Mouse (Mus musculus) liver (tissue): ENCODE data around the gene Fam131a.
A peak's percentile ranks its signal among the peaks of the same experiment; 100 is the strongest.
"Not testable (repeated sequence)": the region's sequence is repeated elsewhere in the genome, so short reads cannot be mapped to it uniquely, and the experiment has no call there.

ENCODE experiments used
- DNase-seq: peaks from one replicate; pipeline ENCODE4 v3.0.0-alpha.2; 2020; ENCODE audit warnings: mixed read lengths

Fam131a gene

DNA sequence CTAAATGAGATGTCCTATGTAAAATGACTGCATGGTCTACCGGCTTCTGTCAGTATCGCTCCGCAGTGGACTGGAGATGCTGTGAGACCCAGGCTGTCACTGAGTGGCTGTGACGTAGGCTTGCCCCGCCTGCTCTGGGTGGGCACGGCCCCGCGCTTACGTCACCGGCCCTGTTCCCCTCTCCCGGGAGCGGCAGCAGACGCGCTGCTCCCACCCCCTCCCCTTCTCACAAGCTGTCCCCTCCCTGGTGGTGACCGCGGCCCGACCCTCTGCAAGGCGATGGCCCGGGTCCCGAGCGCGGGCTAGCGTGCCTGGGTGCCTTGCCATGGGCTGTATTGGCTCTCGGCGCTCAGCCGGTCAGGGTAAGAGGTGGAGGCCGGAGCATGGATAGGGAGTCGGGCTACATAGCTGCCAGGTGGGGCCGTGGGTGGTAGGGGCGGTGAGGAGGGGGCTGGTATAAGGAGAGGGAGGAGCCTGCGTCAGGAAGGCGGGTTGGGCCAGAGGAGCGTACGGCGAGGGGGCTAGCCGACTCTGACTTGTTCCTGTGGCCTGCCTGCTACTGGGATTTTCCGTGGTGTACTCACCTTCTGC is at the start of gene Fam131a:
Gene Fam131a (plus strand): TSS at position 131 of the 591 bp plus-strand sequence.
- DNase-seq = peak; percentile 89

- DNase-seq = no peak
Observed at GRCm38 (mm10) chr16:20643911-20644310, 49.1 kb upstream of the Fam131a start.

DNA sequence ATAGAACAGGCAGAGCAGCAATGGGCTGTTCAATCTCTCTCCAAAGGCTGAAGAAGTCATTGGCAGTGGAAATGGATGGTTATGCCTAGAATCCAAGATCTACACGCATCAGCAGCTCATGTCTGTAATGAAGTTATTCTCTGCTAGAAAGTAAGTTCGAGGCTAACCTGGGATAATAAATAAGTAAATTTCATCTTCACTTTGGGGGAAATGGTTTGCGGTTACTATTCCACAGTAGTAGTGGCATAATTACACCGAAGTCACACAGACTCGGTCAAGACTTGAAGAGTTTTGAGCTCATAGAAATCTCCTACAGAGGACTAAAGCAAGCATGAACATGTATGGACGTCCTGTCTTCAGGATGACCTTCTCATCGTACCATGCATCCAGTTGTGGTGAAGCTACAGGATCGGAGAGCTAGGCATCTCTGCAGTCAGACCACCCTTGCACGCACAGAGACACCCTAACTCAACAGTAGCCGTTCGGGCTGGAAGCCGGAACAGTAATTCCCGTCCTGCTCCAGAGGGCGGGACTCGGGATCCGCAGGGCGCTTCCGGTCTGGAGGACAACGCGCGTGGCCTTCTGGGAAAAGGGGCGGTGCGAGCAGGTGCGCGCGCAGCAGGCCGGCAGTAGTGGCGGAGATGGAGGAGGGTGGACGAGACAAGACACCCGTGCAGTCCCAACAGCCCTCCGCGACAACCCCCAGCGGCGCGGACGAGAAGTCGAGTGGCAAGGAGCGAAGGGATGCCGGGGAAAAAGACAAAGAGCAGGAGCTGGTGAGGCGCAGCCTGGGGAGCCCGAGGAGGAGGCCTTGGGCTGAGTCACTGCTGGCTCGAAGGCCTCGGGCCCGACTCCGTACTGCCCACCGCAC is 41.7 kb upstream of the Fam131a start, which contains the start of gene Psmd2:
Gene Psmd2 (plus strand): TSS at position 577 of the 871 bp plus-strand sequence.
- peak; percentile 97 for DNase-seq

GRCm38 (mm10) chr16:20651947-20652310 is 41.1 kb upstream of the Fam131a start:
- no peak for DNase-seq

DNA sequence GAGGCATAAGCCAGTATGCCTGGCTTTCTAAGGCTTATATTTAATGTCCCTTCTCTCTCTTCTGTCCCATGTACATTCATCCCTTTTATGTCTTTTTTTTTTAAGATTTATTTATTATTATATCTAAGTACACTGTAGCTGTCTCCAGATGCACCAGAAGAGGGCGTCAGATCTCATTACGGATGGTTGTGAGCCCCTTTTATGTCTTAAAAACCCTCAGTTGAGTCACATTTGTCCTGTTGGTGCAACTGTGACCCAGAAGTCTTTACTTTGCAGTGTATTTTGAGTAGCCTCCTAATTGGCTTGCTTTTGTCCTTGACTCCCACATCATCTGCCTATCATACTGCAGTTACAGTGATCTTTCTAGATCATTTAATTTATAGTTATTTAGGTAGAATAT is 39.7 kb upstream of the Fam131a start:
- DNase-seq = no peak

- no peak for DNase-seq
Observed at GRCm38 (mm10) chr16:20657661-20658060, 35.4 kb upstream of the Fam131a start.

GRCm38 (mm10) chr16:20668013-20668412 is 25.0 kb upstream of the Fam131a start, which contains the start of gene Eif4g1:
Eif4g1 (plus strand) TSS chr16:20668313.
- DNase-seq = not testable (repeated sequence)

- no peak for DNase-seq
Observed at GRCm38 (mm10) chr16:20670291-20670690, 22.8 kb upstream of the Fam131a start.

- DNase-seq = no peak
Observed at GRCm38 (mm10) chr16:20671886-20672285, 21.2 kb upstream of the Fam131a start.

GRCm38 (mm10) chr16:20672500-20672902 is 20.5 kb upstream of the Fam131a start:
- DNase-seq = peak; percentile 94

GRCm38 (mm10) chr16:20672965-20673705 is 19.9 kb upstream of the Fam131a start:
- no peak for DNase-seq

- peak; percentile 85 for DNase-seq
Observed at GRCm38 (mm10) chr16:20673706-20674303, 19.2 kb upstream of the Fam131a start.

DNA sequence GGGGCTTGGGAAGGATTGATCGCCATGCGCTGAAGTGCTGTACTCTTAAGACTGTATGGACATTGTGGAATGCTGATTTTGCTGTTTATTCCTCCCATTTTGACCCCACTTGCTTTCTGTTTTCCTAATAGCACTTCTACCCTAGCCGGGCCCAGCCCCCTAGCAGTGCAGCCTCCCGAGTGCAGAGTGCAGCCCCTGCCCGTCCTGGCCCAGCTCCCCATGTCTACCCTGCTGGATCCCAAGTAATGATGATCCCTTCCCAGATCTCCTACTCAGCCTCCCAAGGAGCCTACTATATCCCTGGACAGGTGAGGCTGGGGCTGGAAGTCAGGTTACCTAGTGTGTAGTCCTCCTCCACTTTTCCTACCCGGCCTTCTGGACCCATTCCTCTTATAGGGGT is 17.8 kb upstream of the Fam131a start:
- DNase-seq = no peak

DNA sequence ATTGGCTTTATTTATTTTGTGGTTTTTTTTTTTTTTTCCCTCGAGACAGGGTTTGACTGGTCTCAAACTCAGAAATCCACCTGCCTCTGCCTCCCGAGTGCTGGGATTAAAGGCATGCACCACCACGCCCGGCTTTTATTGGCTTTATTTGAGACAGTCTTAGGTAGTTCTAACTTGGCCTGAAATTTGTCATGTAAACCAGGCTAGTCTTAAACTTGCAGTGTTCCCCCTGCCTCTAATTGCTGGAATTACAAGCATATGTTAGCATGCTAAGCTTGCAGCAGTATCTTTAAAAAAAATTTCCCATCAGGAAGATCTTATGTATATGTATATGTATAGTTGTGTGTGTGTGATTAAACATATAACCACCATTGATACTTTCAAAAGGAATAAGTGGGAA is 16.3 kb upstream of the Fam131a start:
- no peak for DNase-seq

DNA sequence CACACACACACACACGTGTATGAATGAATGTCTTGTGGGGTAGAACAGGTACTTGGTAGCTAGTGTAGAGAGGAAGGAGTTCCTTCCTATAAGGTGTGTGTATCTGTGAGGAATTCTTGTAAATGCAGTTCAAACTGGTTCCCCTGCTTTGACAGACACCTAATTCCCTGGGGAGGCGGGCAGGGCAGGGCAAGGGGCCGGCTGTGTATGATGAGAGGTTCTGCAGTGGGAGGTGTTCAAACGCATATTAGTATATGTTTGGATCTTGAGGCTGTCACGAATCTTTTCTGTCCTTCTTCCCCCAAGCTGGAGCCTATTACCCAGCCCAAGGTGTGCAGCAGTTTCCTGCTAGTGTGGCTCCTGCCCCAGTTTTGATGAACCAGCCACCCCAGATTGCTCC is 15.7 kb upstream of the Fam131a start:
- DNase-seq = no peak

DNA sequence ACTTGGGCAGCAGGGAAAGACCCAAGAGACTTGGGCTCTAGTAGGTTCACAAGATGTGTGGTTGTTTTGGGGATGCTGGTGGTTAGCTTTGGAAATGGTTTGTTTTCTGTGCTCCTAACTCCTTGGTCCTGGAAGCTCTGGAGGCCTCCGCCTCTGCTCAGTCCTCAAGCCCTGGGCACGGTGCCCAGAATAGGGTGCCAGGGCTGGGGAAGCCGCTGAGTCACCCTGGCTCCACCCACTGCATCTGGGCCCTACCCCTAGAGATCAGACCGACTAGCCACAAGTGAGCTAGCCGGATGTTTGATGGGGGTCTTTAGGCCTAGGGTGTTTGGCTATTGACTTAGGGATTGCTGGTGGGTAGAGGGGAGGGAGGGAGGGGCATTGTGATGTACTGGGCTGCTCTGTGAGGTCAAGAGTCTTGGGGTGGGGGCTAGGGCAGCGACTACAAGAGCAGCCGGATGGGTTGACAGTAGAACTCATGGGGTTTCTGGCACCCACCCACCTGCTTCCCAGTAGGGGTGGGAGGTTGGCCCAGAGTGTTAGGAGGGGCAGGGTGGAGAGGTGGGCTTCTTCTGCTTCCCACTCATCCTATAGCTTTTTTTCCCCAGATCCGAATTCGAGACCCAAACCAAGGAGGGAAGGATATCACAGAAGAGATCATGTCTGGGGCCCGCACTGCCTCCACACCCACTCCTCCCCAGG is 14.9 kb upstream of the Fam131a start:
- peak; percentile 68 for DNase-seq

DNA sequence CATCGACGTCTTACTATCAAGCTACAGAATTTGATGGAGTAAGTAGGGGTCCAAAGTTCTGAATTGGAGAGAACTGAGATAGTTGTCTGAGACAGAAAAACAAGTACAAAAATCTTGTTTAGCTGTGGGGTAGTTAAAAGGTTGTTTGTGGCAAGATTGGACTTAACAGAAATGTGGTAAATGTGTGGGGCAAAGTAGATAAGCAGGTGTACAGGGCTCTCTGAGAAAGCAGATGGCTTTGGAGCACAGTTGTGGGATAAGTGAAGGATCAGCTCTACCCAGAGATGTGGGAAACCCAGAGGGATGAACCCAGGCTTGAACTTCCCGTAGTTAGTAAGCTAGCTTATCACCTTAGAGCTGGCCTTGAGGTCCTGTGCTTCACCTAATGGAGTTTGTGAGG is 2.3 kb upstream of the Fam131a start:
- no peak for DNase-seq

GRCm38 (mm10) chr16:20691617-20692016 is 1.4 kb upstream of the Fam131a start:
- DNase-seq = no peak

DNA sequence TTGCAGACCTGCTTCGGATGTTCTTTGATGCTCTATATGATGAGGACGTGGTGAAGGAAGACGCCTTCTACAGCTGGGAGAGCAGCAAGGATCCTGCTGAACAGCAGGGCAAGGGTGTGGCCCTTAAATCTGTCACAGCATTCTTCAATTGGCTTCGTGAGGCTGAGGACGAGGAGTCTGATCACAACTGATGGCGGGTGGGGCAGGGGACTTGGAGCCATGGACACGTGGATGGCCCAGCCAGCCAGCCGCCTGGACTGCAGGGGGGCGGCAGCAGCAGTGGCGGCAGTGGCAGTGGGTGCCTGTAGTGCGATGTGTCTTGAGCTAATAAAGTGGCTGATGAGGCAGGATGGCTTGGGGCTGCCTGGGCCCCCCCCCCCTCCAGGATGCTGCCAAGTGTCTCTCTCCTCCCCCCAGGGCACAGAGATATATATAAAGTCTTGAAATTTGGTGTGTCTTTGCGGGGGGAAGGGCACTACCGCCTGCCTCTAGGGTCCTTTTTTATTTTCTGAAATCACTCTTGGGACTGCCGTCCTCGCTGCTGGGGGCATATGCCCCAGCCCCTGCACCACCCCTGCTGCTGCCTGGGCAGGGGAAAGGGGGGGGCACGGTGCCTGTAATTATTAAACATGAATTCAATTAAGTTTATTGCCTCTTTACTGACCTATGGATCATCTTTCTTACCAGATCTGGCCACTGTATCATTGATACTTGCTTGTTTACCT is 638 bp upstream of the Fam131a start:
- no peak for DNase-seq

DNA sequence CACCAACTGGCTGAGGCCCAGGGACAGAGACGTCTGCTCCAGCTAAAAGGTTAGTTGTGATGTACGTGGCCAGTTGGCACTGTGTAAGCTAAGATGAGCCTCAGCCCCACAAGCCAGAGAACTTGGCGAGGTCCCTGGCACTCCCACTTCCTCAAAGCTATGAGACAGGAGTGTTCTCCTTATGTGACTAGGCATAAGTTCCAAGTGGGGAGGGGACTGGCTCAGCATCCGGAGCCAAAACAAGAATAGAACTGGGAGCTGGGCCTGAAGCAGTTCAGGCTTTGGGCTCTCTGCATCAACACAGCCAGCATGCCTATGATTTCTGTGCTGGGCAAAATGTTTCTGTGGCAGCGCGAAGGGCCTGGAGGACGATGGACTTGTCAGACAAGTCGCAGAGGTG is 1.7 kb downstream of the Fam131a start:
- no peak for DNase-seq

- peak; percentile 70 for DNase-seq
Observed at GRCm38 (mm10) chr16:20695622-20696323, 2.7 kb downstream of the Fam131a start.
